Mouse (Mus musculus): Measurements from ENCODE around the gene Bco2. TPM values are rescaled to one million over a fixed set of nuclear protein-coding genes. Genes with fewer than 3 reads are reported as not detected.

Gene Bco2
- polyA plus RNA-seq, 1 experiment from 2014 or later, result 0.61 TPM

DNA sequence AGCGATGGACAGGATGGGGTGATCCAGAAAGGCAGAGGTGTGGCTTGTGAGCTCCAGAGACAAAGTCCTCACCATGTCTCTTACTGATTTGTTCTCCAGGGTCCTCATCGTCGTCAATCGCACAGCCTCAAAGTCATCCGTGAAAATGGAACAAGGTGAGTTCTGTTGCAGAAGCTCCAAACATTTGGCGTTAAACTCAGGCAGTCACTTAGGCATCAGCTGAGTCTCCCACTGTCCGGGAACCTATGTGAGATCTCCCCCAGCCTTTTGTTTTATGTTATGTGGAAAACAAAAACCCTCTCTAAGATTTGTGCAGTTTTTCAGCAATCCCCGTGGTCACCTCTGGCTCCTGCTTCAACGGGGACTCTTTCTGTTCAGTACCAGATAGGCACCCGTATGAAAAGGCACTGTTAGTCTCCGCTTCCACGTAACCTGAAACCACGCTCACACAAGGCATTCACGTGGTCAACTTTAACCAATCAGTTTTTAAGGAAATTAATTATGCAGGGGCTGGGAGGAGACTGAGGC, 53.9 kb downstream of the Bco2 start:
- Histone ChIP-seq H3K4me3 (replicated peaks; ENCODE audit: low read length) (peak overlapping the region; percentile 29), H3K36me3 (ENCODE audit: control insufficient read depth, insufficient read depth) (no peaks in the 10 kb centered on the region), H3K4me2 (ENCODE audit: low read length) (peak overlapping the region; percentile 55), H3K9me3 (ENCODE audit: control insufficient read depth, low read length) (no peaks in the 10 kb centered on the region), H3K27me3 (replicated peaks; ENCODE audit: control insufficient read depth, insufficient read depth, low read length) (no peaks in the 10 kb centered on the region), H3K27ac (ENCODE audit: low read length) (no peak overlapping the region), H3K4me1 (replicated peaks; ENCODE audit: control insufficient read depth, insufficient read depth, low read length) (0 out of 2 replicates have a peak, but pooled peaks cover 3% of the 10 kb centered on the region), H3K9ac (replicated peaks; ENCODE audit: low read depth, low read length) (0 out of 2 replicates have a peak overlapping the region, but pooled peaks have one; percentile 42)
- WGBS, result 29% methylated on average over 14 of the region's 14 CpGs
- peak; percentile 78 for ATAC-seq

DNA sequence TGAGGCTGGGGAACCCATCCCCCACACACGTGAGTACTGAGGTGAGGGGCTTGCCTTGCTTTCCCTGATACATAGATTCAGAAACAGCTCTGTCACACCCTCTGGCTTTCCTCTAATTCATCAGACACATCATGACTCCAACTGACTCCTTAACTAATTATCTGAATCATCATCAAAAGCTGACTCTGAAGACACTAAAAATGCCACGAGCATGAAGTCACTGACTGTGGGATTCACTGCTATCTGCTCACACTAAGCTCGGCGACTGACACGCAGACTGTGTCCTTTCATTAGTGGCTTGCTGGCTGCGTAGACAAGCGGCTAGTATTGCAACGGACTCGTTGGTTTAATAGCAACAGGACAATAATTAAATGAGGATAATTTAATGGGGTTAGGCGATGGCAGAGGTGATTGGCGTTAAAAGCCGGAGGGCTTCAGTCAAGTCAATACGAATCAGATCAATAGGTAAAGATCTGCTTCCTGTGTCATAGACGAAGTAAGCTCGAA, 54.5 kb downstream of the Bco2 start:
- Histone ChIP-seq H3K36me3 (ENCODE audit: control insufficient read depth, insufficient read depth) (no peaks in the 10 kb centered on the region), H3K27me3 (replicated peaks; ENCODE audit: control insufficient read depth, insufficient read depth, low read length) (no peaks in the 10 kb centered on the region), H3K9me3 (ENCODE audit: control insufficient read depth, low read length) (no peaks in the 10 kb centered on the region), H3K9ac (replicated peaks; ENCODE audit: low read depth, low read length) (no peak overlapping the region), H3K4me2 (ENCODE audit: low read length) (peak overlapping the region; percentile 55), H3K4me3 (replicated peaks; ENCODE audit: low read length) (peak overlapping the region; percentile 29), H3K27ac (ENCODE audit: low read length) (no peak overlapping the region), H3K4me1 (replicated peaks; ENCODE audit: control insufficient read depth, insufficient read depth, low read length) (0 out of 2 replicates have a peak, but pooled peaks cover 4% of the 10 kb centered on the region)
- no peak for ATAC-seq
- 71% methylated on average over 15 of the region's 15 CpGs for WGBS

DNA sequence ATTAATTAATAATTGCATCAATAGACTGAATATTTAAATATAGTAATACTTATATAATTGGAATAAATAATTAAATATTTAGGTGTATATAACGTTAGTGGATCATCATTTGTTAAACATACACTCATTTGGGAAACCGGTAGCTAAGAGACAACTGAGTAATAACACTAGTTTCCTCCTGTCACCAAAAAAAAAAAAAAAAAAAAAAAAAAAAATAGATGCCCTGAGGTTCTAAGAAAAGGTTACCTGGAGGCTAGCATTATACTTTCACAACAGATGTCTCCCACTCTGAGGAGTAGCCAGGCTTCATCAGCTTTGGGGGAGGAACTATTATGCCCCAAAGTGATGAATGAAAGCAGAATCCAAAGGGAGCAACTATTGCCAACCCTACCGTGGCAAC, 55.2 kb downstream of the Bco2 start:
- no peak overlapping the region for H3K9ac ChIP-seq (replicated peaks; ENCODE audit: low read depth, low read length)
- H3K36me3 ChIP-seq (ENCODE audit: control insufficient read depth, insufficient read depth), result no peaks in the 10 kb centered on the region
- 90% methylated on average over 3 of the region's 3 CpGs for WGBS
- H3K4me1 ChIP-seq (replicated peaks; ENCODE audit: control insufficient read depth, insufficient read depth, low read length), result 0 out of 2 replicates have a peak, but pooled peaks cover 4% of the 10 kb centered on the region
- ATAC-seq, result no peak
- H3K27me3 ChIP-seq (replicated peaks; ENCODE audit: control insufficient read depth, insufficient read depth, low read length), result no peaks in the 10 kb centered on the region
- H3K4me2 ChIP-seq (ENCODE audit: low read length), result no peak overlapping the region
- H3K9me3 ChIP-seq (ENCODE audit: control insufficient read depth, low read length), result no peaks in the 10 kb centered on the region
- H3K4me3 ChIP-seq (replicated peaks; ENCODE audit: low read length), result no peak overlapping the region
- H3K27ac ChIP-seq (ENCODE audit: low read length), result no peak overlapping the region

DNA sequence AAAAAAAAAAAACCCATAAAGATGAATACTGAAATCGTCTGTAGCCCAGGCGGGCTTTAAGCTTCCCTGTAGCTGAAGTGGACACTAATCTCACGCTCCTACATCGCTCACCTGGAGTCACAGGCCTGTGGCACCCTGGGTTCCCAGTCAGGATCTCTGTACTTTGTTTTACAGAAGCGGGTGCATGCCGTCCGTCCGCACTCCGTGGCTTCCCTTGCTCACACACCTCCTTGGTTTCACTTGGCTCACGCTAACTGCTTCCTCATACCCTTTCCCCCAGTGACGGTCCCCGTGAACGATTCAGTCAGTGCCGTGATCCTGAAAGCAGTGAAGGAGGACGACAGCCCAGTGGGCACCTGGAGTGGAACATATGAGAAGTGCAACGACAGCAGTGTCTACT, 56.2 kb downstream of the Bco2 start:
- WGBS, result 84% methylated on average over 16 of the region's 16 CpGs
- H3K36me3 ChIP-seq (ENCODE audit: control insufficient read depth, insufficient read depth), result no peaks in the 10 kb centered on the region
- no peaks in the 10 kb centered on the region for H3K27me3 ChIP-seq (replicated peaks; ENCODE audit: control insufficient read depth, insufficient read depth, low read length)
- H3K9ac ChIP-seq (replicated peaks; ENCODE audit: low read depth, low read length), result no peak overlapping the region
- H3K4me1 ChIP-seq (replicated peaks; ENCODE audit: control insufficient read depth, insufficient read depth, low read length), result 0 out of 2 replicates have a peak, but pooled peaks cover 4% of the 10 kb centered on the region
- no peak overlapping the region for H3K4me2 ChIP-seq (ENCODE audit: low read length)
- H3K4me3 ChIP-seq (replicated peaks; ENCODE audit: low read length), result no peak overlapping the region
- no peaks in the 10 kb centered on the region for H3K9me3 ChIP-seq (ENCODE audit: control insufficient read depth, low read length)
- ATAC-seq, result no peak
- no peak overlapping the region for H3K27ac ChIP-seq (ENCODE audit: low read length)

DNA sequence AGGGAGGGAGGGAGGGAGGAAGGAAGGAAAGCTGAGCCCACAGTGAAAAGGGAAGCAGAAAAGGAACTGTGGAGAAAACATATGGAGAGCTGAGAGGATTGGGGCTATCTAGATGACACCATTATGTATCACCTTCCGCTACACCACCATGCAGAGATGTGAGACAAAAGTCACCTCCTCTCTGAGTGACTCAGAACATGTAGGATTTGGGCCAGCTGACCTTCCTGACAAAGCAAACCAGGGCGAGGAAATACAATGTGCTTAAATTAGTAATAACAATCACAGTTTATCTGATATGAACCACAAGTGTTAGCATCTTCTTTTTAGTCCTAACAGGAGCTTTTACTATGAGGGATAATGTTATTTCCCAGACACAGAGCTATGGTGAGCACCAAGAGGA, 57.4 kb downstream of the Bco2 start:
- H3K4me1 ChIP-seq (replicated peaks; ENCODE audit: control insufficient read depth, insufficient read depth, low read length), result 0 out of 2 replicates have a peak, but pooled peaks cover 4% of the 10 kb centered on the region
- no peak overlapping the region for H3K4me3 ChIP-seq (replicated peaks; ENCODE audit: low read length)
- no peaks in the 10 kb centered on the region for H3K36me3 ChIP-seq (ENCODE audit: control insufficient read depth, insufficient read depth)
- H3K27me3 ChIP-seq (replicated peaks; ENCODE audit: control insufficient read depth, insufficient read depth, low read length), result no peaks in the 10 kb centered on the region
- H3K4me2 ChIP-seq (ENCODE audit: low read length), result no peak overlapping the region
- no peak overlapping the region for H3K9ac ChIP-seq (replicated peaks; ENCODE audit: low read depth, low read length)
- no peak overlapping the region for H3K27ac ChIP-seq (ENCODE audit: low read length)
- H3K9me3 ChIP-seq (ENCODE audit: control insufficient read depth, low read length), result no peaks in the 10 kb centered on the region
- 82% methylated on average over 2 of the region's 2 CpGs for WGBS
- ATAC-seq, result no peak

DNA sequence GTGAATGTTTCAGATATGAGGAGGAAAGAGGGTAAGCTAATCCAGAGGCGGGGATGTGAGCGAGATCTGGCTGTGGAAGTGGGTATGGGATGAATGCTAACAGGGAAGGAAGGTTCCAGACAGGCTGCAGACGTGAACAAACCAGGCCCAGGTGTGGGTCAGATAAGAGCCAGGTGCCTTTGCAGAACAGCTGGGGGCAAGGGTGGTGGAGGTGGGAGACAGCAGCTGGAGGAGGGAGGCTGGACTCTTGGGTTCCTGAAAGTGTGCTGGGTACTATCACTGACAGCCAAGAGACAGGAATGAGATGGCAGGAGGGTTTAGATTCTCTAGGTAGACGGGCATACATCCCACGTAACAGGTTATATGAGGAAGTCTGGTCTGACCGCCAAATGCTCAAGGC, 57.9 kb downstream of the Bco2 start:
- H3K27me3 ChIP-seq (replicated peaks; ENCODE audit: control insufficient read depth, insufficient read depth, low read length), result no peaks in the 10 kb centered on the region
- H3K4me1 ChIP-seq (replicated peaks; ENCODE audit: control insufficient read depth, insufficient read depth, low read length), result 0 out of 2 replicates have a peak, but pooled peaks cover 4% of the 10 kb centered on the region
- H3K9ac ChIP-seq (replicated peaks; ENCODE audit: low read depth, low read length), result no peak overlapping the region
- no peaks in the 10 kb centered on the region for H3K9me3 ChIP-seq (ENCODE audit: control insufficient read depth, low read length)
- H3K36me3 ChIP-seq (ENCODE audit: control insufficient read depth, insufficient read depth), result no peaks in the 10 kb centered on the region
- no peak overlapping the region for H3K4me3 ChIP-seq (replicated peaks; ENCODE audit: low read length)
- no peak overlapping the region for H3K27ac ChIP-seq (ENCODE audit: low read length)
- ATAC-seq, result no peak
- WGBS, result 75% methylated on average over 6 of the region's 6 CpGs
- no peak overlapping the region for H3K4me2 ChIP-seq (ENCODE audit: low read length)

DNA sequence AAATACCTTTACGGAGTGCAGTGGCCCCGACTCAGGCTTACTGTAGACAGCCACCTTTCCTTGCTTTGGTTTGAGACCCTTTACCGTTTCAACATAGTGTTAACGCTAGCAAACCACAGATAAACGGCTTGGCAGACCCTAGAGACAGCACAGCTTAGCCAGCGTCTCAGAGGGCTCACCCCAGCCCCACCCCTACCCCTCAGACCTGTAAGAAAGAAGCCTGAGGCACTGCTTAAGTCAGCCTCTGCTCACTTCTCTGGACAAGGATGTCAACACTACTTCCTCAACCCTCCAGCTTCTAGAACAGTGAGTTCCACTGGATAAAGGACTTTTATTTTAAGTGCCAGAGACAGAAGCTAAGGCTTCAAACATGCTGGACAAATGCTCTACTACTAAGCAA, 58.4 kb downstream of the Bco2 start:
- H3K27me3 ChIP-seq (replicated peaks; ENCODE audit: control insufficient read depth, insufficient read depth, low read length), result no peaks in the 10 kb centered on the region
- no peak overlapping the region for H3K4me2 ChIP-seq (ENCODE audit: low read length)
- H3K4me3 ChIP-seq (replicated peaks; ENCODE audit: low read length), result no peak overlapping the region
- no peak overlapping the region for H3K9ac ChIP-seq (replicated peaks; ENCODE audit: low read depth, low read length)
- WGBS, result 20% methylated on average over 6 of the region's 6 CpGs
- no peaks in the 10 kb centered on the region for H3K36me3 ChIP-seq (ENCODE audit: control insufficient read depth, insufficient read depth)
- H3K9me3 ChIP-seq (ENCODE audit: control insufficient read depth, low read length), result no peaks in the 10 kb centered on the region
- no peak for ATAC-seq
- H3K27ac ChIP-seq (ENCODE audit: low read length), result no peak overlapping the region
- H3K4me1 ChIP-seq (replicated peaks; ENCODE audit: control insufficient read depth, insufficient read depth, low read length), result 0 out of 2 replicates have a peak, but pooled peaks cover 4% of the 10 kb centered on the region

DNA sequence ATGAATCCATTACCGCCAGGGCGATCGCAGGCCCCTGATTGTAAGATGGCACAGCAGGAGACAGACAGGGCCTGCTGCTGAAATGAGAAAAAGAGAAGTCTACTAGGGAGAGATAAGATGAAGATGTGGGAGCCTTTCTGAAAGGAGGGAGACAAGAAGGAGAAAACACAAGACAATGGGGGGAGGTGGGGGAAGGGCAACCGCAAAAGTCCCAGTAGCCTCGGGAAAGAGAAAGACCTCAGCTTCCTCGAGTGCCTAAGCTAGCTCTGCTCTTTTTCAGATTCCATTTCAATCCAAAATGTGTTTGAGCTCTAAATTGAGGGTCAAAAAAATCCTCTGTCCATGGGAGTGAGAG, 58.9 kb downstream of the Bco2 start:
- H3K27me3 ChIP-seq (replicated peaks; ENCODE audit: control insufficient read depth, insufficient read depth, low read length), result no peaks in the 10 kb centered on the region
- no peaks in the 10 kb centered on the region for H3K36me3 ChIP-seq (ENCODE audit: control insufficient read depth, insufficient read depth)
- no peak overlapping the region for H3K4me3 ChIP-seq (replicated peaks; ENCODE audit: low read length)
- 0 out of 2 replicates have a peak, but pooled peaks cover 4% of the 10 kb centered on the region for H3K4me1 ChIP-seq (replicated peaks; ENCODE audit: control insufficient read depth, insufficient read depth, low read length)
- no peak overlapping the region for H3K9ac ChIP-seq (replicated peaks; ENCODE audit: low read depth, low read length)
- no peak overlapping the region for H3K4me2 ChIP-seq (ENCODE audit: low read length)
- 24% methylated on average over 6 of the region's 6 CpGs for WGBS
- no peak for ATAC-seq
- H3K27ac ChIP-seq (ENCODE audit: low read length), result no peak overlapping the region
- no peaks in the 10 kb centered on the region for H3K9me3 ChIP-seq (ENCODE audit: control insufficient read depth, low read length)

DNA sequence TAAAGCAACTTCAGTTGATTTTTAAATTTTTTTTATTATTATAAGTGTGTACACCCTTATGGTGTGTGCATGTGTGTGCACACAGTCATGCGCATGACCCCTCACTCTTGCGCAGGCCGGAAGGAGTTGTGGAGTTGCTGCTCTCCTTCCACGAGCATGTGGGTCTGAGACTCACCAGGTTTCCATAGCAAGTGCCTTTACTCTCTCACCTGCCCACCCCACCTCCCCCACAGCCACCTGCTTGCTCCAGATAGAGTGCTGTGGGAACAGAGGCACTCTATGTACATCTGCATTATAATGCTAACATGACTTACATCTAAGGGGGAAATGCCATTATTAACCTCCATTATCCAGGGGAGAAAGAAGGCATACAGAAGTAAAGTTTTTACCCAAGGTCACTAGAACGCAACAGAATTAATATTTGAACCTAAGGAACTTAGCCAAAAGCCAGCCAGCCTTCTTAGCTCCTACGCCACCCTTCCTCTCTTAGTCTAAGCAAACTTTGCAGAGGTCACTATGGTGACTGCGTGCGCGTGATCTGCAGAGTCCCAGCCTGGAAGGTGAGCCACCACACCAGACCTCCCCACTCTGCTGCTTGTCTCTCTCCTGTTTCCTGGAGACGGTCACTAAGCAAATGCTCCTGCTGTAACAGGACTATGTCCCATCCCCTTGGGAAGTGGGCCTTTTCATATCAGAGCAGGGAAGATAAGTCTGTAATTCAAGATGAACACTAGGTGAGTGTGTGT, 59.4 kb downstream of the Bco2 start:
- no peaks in the 10 kb centered on the region for H3K27me3 ChIP-seq (replicated peaks; ENCODE audit: control insufficient read depth, insufficient read depth, low read length)
- no peak overlapping the region for H3K27ac ChIP-seq (ENCODE audit: low read length)
- no peak overlapping the region for H3K4me3 ChIP-seq (replicated peaks; ENCODE audit: low read length)
- H3K9me3 ChIP-seq (ENCODE audit: control insufficient read depth, low read length), result no peaks in the 10 kb centered on the region
- H3K36me3 ChIP-seq (ENCODE audit: control insufficient read depth, insufficient read depth), result no peaks in the 10 kb centered on the region
- H3K4me1 ChIP-seq (replicated peaks; ENCODE audit: control insufficient read depth, insufficient read depth, low read length), result 0 out of 2 replicates have a peak, but pooled peaks cover 2% of the 10 kb centered on the region
- no peak overlapping the region for H3K4me2 ChIP-seq (ENCODE audit: low read length)
- WGBS, result 73% methylated on average over 10 of the region's 10 CpGs
- no peak for ATAC-seq
- H3K9ac ChIP-seq (replicated peaks; ENCODE audit: low read depth, low read length), result no peak overlapping the region

Measured in forebrain, embryonic 16.5 days (tissue).